Mouse (Mus musculus) cortical plate, adult 2 months (tissue): ENCODE data around the gene Cdkl4. TPM values are rescaled to one million over a fixed set of nuclear protein-coding genes. Genes with fewer than 3 reads are reported as not detected.
"Not testable (repeated sequence)": the region's sequence is repeated elsewhere in the genome, so short reads cannot be mapped to it uniquely, and the experiment has no call there.

Source experiments
- H3K27ac ChIP-seq: fragments of 200-500 bp; 2 replicates; pipeline ENCODE4 v1.5.1; 2012; ENCODE audit warnings: low read length, control low read depth, inconsistent platforms; ENCODE audit not compliant: insufficient read depth
- H3K4me1 ChIP-seq: fragments of 200-500 bp; 2 replicates; pipeline ENCODE4 v1.6.1; 2011; ENCODE audit warnings: low read length; ENCODE audit not compliant: control insufficient read depth, insufficient read depth
- H3K4me3 ChIP-seq: fragments of 200-500 bp; 2 replicates; pipeline ENCODE4 v1.5.1; 2011; ENCODE audit warnings: mild to moderate bottlenecking, low read length, control low read depth; ENCODE audit not compliant: insufficient read depth
- CTCF ChIP-seq: fragments of 200-500 bp; IDR thresholded peaks from 2 replicates; pipeline ENCODE4 v1.5.1; 2011; ENCODE audit warnings: mild to moderate bottlenecking, control low read depth, low read length; ENCODE audit not compliant: insufficient read depth; ENCODE audit errors: extremely low read depth
- POLR2A ChIP-seq: fragments of 200-500 bp; IDR thresholded peaks from 2 replicates; pipeline ENCODE4 v1.6.1; 2011; ENCODE audit warnings: mild to moderate bottlenecking, low read length, control low read depth; ENCODE audit not compliant: insufficient read depth; ENCODE audit errors: extremely low read depth
- polyA plus RNA-seq: library from polyadenylated mRNA; depleted of rRNA; stranded (reverse); fragments of >200 nt; gene quantifications from 2 replicates; pipeline ENCODE4 v1.2.3, GENCODE M21; 2012

Cdkl4 gene
- polyA plus RNA-seq, 1 experiment, result 14.0 TPM

DNA sequence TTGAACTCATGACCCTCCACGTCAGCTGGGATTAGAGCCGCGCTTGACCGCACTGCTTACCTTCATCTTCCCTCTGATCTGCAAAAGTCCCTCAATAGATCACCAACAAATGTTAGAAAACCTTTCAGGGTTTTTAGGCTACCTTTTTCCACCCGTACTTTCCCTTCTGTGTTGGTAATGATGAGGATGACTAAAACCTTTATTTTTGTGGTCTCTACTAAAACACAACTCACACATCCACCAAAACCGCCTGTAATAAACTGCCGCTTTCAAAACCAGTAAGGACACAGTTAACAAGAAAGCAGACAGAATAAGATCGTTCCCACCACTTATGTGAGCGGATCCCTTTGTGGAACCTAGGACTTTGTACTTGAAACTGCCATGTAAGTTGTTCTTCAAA, 1.5 kb upstream of the Cdkl4 start:
- no peaks in the 10 kb centered on the region for H3K4me1 ChIP-seq
- H3K4me3 ChIP-seq, result no peak overlapping the region
- TF ChIP-seq POLR2A (no peak), CTCF (no peak)
- H3K27ac ChIP-seq, result no peak overlapping the region

DNA sequence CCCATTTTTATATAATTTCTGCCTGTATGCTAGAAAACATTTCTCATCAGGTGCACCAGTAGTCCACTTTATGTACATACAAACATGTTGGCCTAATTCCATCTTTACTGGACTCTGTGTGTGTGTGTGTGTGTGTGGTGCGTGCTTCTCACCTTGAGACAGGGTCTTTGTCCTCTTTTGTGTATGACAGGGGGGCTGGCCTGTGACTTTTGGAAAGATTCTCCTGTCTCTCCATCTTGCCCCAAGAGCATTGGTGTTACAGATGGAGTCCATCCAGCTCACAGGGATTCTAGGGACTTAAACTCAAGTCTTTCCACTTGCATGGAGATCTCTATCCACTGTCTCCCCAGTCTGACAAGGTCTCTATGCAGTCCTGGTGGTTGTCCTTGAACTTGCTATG, 428 bp upstream of the Cdkl4 start:
- no peak overlapping the region; the same call in 1 of the 2 replicates for H3K4me3 ChIP-seq
- H3K4me1 ChIP-seq, result no peaks in the 10 kb centered on the region
- TF ChIP-seq CTCF (no peak), POLR2A (no peak)
- no peak overlapping the region for H3K27ac ChIP-seq

DNA sequence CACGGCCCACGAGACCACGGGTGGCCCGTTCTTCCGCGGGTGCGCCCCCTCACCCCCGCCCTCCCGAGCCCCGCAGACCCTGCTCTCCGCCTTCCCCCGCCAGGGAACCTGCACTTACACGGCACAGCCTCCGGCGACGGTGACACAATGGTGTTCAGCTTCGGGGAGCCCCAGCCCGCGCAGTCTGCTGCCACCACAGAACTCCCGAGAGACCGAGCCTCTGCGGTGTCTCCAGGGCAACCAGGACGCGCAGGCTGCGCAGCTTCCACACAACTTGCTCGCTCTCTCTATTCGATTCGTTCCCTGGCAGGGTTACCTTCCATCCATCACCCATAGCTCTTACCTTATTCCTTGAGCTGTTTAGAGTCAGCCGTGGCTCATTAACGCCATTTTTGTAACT, 399 bp downstream of the Cdkl4 start:
- Histone ChIP-seq H3K4me1 (no peaks in the 10 kb centered on the region), H3K4me3 (peak overlapping the region; percentile 51), H3K27ac (no peak overlapping the region)
- TF ChIP-seq POLR2A (peak; percentile 49; the same call in 1 of the 2 replicates), CTCF (no peak)

DNA sequence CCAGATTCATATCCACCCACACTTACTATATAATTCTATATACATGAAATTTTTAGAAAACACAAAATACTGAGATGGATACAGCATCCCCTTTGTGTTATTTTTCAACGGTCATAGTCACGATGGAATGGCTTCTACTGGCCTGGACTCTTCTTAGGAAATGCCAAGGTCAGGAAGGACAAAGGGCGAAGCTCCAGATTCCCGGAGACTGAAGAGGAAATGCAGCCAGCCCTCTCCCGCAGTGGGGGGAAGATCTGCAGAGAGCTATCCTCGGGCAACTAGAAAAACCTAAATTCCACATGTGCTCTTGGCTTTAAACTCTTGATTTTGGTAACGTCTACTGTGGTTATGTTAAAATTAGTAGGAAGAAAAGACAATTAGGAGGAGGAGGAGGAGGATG, 2.6 kb downstream of the Cdkl4 start:
- TF ChIP-seq CTCF (no peak), POLR2A (no peak)
- Histone ChIP-seq H3K4me3 (no peak overlapping the region), H3K27ac (no peak overlapping the region), H3K4me1 (no peaks in the 10 kb centered on the region)

DNA sequence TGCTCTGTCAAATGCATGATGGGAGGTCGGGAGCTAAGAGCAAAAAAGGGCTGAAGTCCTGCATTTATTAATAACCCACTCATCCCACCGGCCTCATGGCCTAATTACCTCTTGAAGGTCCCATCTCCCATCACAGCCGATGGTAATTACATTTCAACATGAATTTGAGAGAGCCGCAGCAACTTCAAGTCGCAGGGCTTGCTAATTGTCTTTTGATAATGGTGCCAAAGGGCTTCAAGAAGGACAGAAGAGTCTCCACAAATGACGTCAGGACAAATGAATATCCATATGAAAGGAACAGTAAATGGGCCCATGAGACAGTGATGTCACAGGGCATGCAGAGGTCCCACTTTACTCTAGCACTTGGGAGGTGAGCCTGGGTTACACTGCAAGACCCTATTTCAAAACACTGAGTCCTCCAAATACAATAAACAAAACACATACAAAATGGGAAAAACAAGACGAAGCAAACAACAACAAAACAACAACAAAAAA, 3.1 kb downstream of the Cdkl4 start:
- Histone ChIP-seq H3K27ac (no peak overlapping the region), H3K4me1 (no peaks in the 10 kb centered on the region), H3K4me3 (no peak overlapping the region)
- TF ChIP-seq POLR2A (no peak), CTCF (no peak)

DNA sequence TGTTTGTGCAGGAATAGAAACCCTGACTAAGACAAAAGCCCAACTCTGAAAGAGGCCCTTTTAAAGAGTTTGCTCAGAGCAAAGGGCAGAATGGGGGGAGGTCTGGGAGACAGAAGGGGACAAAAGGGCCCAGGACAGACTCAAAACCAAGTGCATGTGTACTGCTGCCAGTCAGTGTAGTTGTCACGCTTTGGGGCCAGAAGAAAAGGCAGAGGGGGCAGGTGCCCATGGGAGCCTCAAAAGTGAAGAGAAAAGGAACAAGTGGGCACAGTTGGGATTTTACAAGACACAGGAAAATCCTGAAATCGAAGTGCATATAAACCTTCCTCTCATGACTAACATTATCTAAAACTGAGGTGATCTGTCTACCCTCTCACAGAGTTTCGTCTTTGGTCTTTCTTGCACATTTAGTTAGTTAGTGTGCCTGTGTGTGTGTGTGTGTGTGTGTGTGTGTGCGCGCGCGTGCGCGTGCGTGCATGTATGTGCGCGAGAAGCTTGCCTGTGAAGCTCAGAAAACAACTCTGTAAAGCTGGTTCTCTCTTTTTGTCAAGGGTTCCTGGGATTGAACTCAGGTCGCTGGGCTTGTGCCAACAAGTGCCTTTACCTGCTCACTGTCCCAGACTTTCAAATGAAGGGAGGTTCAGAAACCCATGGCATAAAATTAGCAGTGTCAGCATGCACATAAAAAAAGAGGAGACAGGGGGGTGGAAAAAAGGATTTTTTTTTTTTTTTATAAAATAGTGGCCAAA, 5.3 kb downstream of the Cdkl4 start:
- TF ChIP-seq POLR2A (no peak), CTCF (no peak)
- no peak overlapping the region for H3K27ac ChIP-seq
- no peak overlapping the region for H3K4me3 ChIP-seq
- no peaks in the 10 kb centered on the region for H3K4me1 ChIP-seq

DNA sequence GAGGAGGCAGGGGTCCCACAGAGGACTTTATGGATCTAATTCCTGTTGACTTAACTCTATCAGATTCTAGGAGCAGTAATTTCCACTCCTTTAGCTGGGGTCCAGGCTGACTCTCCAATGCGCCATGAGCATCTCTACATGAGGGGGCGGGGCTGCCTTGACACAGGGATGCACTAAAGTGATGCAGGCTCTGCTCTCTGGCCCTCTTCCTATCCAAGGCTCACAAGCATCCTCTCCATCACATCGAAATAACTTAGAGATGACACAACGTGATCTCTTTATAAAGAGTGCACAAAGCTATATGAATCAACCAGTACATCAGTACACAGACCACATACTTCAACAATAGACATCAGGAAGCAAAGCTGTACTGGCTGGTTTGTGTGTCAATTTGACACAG, 6.2 kb downstream of the Cdkl4 start:
- H3K4me3 ChIP-seq, result no peak overlapping the region
- H3K27ac ChIP-seq, result no peak overlapping the region
- TF ChIP-seq CTCF (no peak), POLR2A (no peak)
- H3K4me1 ChIP-seq, result no peaks in the 10 kb centered on the region

DNA sequence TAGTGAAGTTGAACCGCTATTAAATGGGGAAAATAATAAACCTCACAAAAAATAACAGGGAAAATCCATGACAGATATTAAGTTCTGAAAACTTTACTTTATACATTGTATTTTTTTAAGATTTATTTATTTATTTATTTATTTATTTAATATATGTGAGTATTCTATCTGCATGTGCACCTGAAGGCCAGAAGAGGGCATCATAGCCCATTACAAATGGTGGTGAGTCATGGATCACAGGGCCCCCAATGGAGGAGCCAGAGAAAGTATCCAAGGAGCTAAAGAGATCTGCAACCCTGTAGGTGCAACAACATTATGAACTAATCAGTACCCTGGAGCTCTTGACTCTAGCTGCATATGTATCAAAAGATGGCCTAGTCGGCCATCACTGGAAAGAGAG, 7.9 kb downstream of the Cdkl4 start:
- 0 out of 2 replicates have a peak, but pooled peaks have one; percentile 3 for TF ChIP-seq CTCF
- not testable (repeated sequence) for H3K4me1 ChIP-seq, H3K27ac ChIP-seq, H3K4me3 ChIP-seq

DNA sequence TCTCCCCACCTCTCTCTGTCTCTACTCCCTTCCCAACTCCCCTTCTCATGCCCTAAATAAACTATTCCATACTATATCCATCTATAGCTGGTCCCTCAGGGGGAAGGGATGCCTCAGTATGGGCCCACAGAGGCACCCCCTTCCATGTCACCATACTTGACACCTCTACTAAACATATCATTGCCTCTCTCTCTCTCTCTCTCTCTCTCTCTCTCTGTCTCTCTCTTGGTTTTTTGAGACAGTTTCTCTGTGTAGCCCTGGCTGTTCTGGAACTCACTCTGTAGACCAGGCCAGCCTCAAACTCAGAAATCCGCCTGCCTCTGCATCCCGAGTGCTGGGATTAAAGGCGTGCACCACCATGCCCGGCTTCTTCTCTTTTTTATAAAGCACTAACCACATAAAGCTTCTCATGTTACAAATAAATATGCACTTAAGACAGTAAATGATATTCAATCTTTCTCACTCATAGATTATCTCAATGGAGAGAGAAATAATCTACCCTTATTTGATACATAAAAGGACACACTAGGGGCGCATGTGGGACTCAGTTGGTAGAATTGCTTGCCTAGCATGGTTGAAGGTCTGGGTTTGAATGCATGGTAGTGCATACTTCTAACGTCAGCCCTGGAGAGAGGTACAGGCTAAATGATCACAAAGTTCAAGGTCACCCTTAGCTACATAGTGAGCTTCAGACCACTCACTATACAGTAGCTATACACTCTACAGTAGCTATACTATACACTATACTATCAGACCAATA, 8.6 kb downstream of the Cdkl4 start:
- no peak overlapping the region for H3K27ac ChIP-seq
- TF ChIP-seq POLR2A (no peak), CTCF (no peak)
- H3K4me1 ChIP-seq, result no peaks in the 10 kb centered on the region
- no peak overlapping the region for H3K4me3 ChIP-seq

DNA sequence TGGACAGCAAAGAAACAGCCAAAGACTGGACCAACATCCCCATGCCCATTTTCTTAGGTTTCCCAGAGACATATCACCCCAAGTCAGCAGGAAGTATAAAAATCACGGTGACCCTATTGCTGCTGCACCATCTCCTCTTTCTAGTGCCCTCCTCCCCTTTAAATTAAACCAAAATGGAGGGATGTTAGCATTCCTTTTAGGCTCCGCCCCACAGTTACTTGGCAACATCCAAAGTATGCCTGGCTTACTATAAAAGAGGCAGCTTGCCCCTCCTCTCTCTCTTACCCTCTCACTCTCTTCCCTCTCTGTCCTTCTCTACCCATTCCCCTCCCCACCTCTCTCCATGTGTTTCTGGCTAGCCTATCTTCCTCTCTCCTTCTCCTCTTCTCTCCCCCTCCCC, 9.2 kb downstream of the Cdkl4 start:
- Histone ChIP-seq H3K4me1 (no peaks in the 10 kb centered on the region), H3K27ac (no peak overlapping the region), H3K4me3 (no peak overlapping the region)
- TF ChIP-seq CTCF (no peak), POLR2A (no peak)
